Mouse (Mus musculus) adrenal gland, postnatal 25 days (tissue): ENCODE results near the gene Prkcb. TPM values are rescaled to one million over a fixed set of nuclear protein-coding genes. Genes with fewer than 3 reads are reported as not detected.

ENCODE experiments used
- DNase-seq: peaks from one replicate; pipeline ENCODE4 v3.0.0; 2021; ENCODE audit warnings: mixed read lengths
- total RNA-seq: library from RNA; stranded (reverse); gene quantifications from 2 replicates; pipeline ENCODE4 v1.2.3, GENCODE M21; 2021

Prkcb gene
- total RNA-seq, 1 experiment from 2014 or later: 10.7 TPM

GRCm38 (mm10) chr7:122470370-122471280 lies 182.1 kb downstream of the Prkcb start:
- peak; percentile 76 for DNase-seq

- no peak for DNase-seq
Measured at GRCm38 (mm10) chr7:122472223-122472622, 183.7 kb downstream of the Prkcb start.

- no peak for DNase-seq
Measured at GRCm38 (mm10) chr7:122475038-122475437, 186.5 kb downstream of the Prkcb start.

- no peak for DNase-seq
Measured at GRCm38 (mm10) chr7:122476697-122477096, 188.1 kb downstream of the Prkcb start.

GRCm38 (mm10) chr7:122477118-122477517 lies 188.6 kb downstream of the Prkcb start:
- no peak for DNase-seq

- no peak for DNase-seq
Measured at GRCm38 (mm10) chr7:122477566-122478564, 189.3 kb downstream of the Prkcb start.

GRCm38 (mm10) chr7:122483949-122484348 lies 195.4 kb downstream of the Prkcb start:
- DNase-seq: no peak

GRCm38 (mm10) chr7:122487929-122488571 lies 199.5 kb downstream of the Prkcb start:
- DNase-seq: no peak

GRCm38 (mm10) chr7:122492041-122492440 lies 203.5 kb downstream of the Prkcb start:
- DNase-seq: no peak

- DNase-seq: no peak
Measured at GRCm38 (mm10) chr7:122492936-122493335, 204.4 kb downstream of the Prkcb start.

- peak; percentile 17 for DNase-seq
Measured at GRCm38 (mm10) chr7:122494088-122494487, 205.5 kb downstream of the Prkcb start.

- DNase-seq: no peak
Measured at GRCm38 (mm10) chr7:122497516-122497915, 209.0 kb downstream of the Prkcb start.

GRCm38 (mm10) chr7:122498461-122498860 lies 209.9 kb downstream of the Prkcb start:
- no peak for DNase-seq

- DNase-seq: no peak
Measured at GRCm38 (mm10) chr7:122499743-122500597, 211.4 kb downstream of the Prkcb start.

- no peak for DNase-seq
Measured at GRCm38 (mm10) chr7:122506467-122506866, 217.9 kb downstream of the Prkcb start.

GRCm38 (mm10) chr7:122509903-122510302 lies 221.4 kb downstream of the Prkcb start:
- no peak for DNase-seq

GRCm38 (mm10) chr7:122512430-122512966 lies 223.9 kb downstream of the Prkcb start:
- no peak for DNase-seq

GRCm38 (mm10) chr7:122520850-122521638 lies 232.5 kb downstream of the Prkcb start:
- no peak for DNase-seq

GRCm38 (mm10) chr7:122528201-122528600 lies 239.7 kb downstream of the Prkcb start:
- no peak for DNase-seq

- no peak for DNase-seq
Measured at GRCm38 (mm10) chr7:122528646-122529045, 240.1 kb downstream of the Prkcb start.
